Mouse (Mus musculus) layer of hippocampus, postnatal 10 days (tissue): ENCODE measurements at regions not wholly inside any gene's neighbourhood (a gene's known extent, or its start where the extent isn't known, plus 50 kb on each side); places are given as distances from the start of the nearest gene placed in this dataset.
A peak's percentile ranks its signal among the peaks of the same experiment; 100 is the strongest.

Source experiments
- DNase-seq, 2 experiments: peaks; one replicate each; pipeline ENCODE4 v3.0.0; 2021; ENCODE audit warnings: low spot score in 2 of 2

GRCm38 (mm10) chr1:189476796-189477195 lies 74.7 kb upstream of the Kcnk2 start:
- DNase-seq: no peak

- DNase-seq: no peak
Observed at GRCm38 (mm10) chr1:189473071-189473470, 71.0 kb upstream of the Kcnk2 start.

- peak in 1 of 2 experiments; percentile 0 for DNase-seq
Observed at GRCm38 (mm10) chr1:189458421-189458820, 56.3 kb upstream of the Kcnk2 start.
